Mouse (Mus musculus) MEL (cell line): ENCODE results near the gene Ecel1.

Source experiments
- BHLHE40 ChIP-seq: IDR thresholded peaks from 2 replicates; pipeline ENCODE4 v1.6.1; 2012; ENCODE audit warnings: low read depth, mild to moderate bottlenecking, inconsistent platforms, low read length, improper control_type of control experiment, borderline replicate concordance
- CHD1 ChIP-seq: IDR thresholded peaks from 2 replicates; pipeline ENCODE4 v1.6.1; 2012; ENCODE audit warnings: low read depth, mild to moderate bottlenecking, inconsistent platforms, low read length, improper control_type of control experiment
- CTCF ChIP-seq, 3 experiments: IDR thresholded peaks in 2 of 3; conservative IDR thresholded peaks in 1 of 3; 2 replicates each; pipeline ENCODE4 v1.5.1; 2011 to 2012; ENCODE audit warnings: low read length in 3 of 3, low read depth in 2 of 3, mild to moderate bottlenecking in 2 of 3, improper control_type of control experiment in 1 of 3, inconsistent platforms in 1 of 3, mixed read lengths in 1 of 3, moderate library complexity in 1 of 3; ENCODE audit not compliant: control insufficient read depth in 1 of 3, insufficient read depth in 1 of 3, poor library complexity in 1 of 3, severe bottlenecking in 1 of 3
- EP300 ChIP-seq, 2 experiments: IDR thresholded peaks; 2 replicates each; pipeline ENCODE4 v1.6.1; 2011; ENCODE audit warnings: improper control_type of control experiment in 2 of 2, low read length in 2 of 2, low read depth in 1 of 2, mild to moderate bottlenecking in 1 of 2
- ETS1 ChIP-seq: IDR thresholded peaks from 2 replicates; pipeline ENCODE4 v1.6.1; 2012; ENCODE audit warnings: low read depth, mild to moderate bottlenecking, inconsistent platforms, low read length, improper control_type of control experiment, moderate library complexity
- GABPA ChIP-seq: IDR thresholded peaks from 2 replicates; pipeline ENCODE4 v1.6.1; 2012; ENCODE audit warnings: low read depth, mild to moderate bottlenecking, inconsistent platforms, low read length, improper control_type of control experiment, moderate library complexity
- MAX ChIP-seq: IDR thresholded peaks from 2 replicates; pipeline ENCODE4 v1.6.1; 2011; ENCODE audit warnings: low read length, improper control_type of control experiment
- MAZ ChIP-seq: IDR thresholded peaks from 2 replicates; pipeline ENCODE4 v1.6.1; 2012; ENCODE audit warnings: low read depth, mild to moderate bottlenecking, inconsistent platforms, low read length, improper control_type of control experiment
- MXI1 ChIP-seq: IDR thresholded peaks from 2 replicates; pipeline ENCODE4 v1.6.1; 2011; ENCODE audit warnings: mild to moderate bottlenecking, low read depth, low read length, improper control_type of control experiment
- POLR2A ChIP-seq, 2 experiments: IDR thresholded peaks; 2 replicates each; pipeline ENCODE4 v1.6.1; 2011 to 2012; ENCODE audit warnings: low read length in 2 of 2, mild to moderate bottlenecking in 2 of 2, control low read depth in 1 of 2, improper control_type of control experiment in 1 of 2, low read depth in 1 of 2, moderate library complexity in 1 of 2; ENCODE audit not compliant: control insufficient read depth in 1 of 2, insufficient read depth in 1 of 2, poor library complexity in 1 of 2
- RAD21 ChIP-seq: IDR thresholded peaks from 2 replicates; pipeline ENCODE4 v1.6.1; 2011; ENCODE audit warnings: mild to moderate bottlenecking, low read depth, low read length, improper control_type of control experiment
- SMC3 ChIP-seq: IDR thresholded peaks from 2 replicates; pipeline ENCODE4 v1.6.1; 2011; ENCODE audit warnings: low read depth, low read length, improper control_type of control experiment
- UBTF ChIP-seq: IDR thresholded peaks from 2 replicates; pipeline ENCODE4 v1.6.1; 2012; ENCODE audit warnings: low read depth, mild to moderate bottlenecking, inconsistent platforms, low read length, improper control_type of control experiment, moderate library complexity, borderline replicate concordance; ENCODE audit not compliant: insufficient read depth
- ZC3H11A ChIP-seq: IDR thresholded peaks from 2 replicates; pipeline ENCODE4 v1.6.1; 2012; ENCODE audit warnings: low read depth, mild to moderate bottlenecking, inconsistent platforms, low read length, improper control_type of control experiment

DNA sequence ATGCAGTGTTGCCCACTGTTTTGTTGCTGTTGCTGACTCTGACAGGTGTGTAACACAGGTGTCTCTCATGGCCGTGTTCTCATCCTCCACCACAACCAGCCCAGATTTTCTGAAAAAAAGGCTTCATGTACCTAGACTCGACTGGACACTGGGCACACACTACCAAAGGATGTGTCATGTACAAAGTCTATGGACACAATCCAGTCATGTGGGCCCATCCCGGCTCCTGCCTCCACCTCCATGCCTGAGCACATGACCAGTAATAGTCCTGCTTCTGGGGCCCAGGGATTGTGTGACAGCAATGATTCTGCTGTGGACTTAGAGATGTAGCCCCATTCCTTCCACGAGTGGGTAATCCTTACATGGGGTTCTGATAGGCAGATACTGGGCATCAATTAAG is 47.8 kb downstream of the Ecel1 start:
- TF ChIP-seq CTCF (IDR thresholded peaks at IDR 0.05 in 2 of 3, conservative IDR thresholded peaks at IDR 0.05 in 1 of 3; ENCODE audit: control insufficient read depth in 1 of 3, insufficient read depth in 1 of 3, low read depth in 2 of 3, low read length in 3 of 3, poor library complexity in 1 of 3, severe bottlenecking in 1 of 3) (no peak), EP300 (IDR thresholded peaks at IDR 0.05; ENCODE audit: low read depth in 1 of 2, low read length in 2 of 2) (no peak), MXI1 (no peak), MAX (no peak), POLR2A (IDR thresholded peaks at IDR 0.05; ENCODE audit: control insufficient read depth in 1 of 2, insufficient read depth in 1 of 2, low read depth in 1 of 2, low read length in 2 of 2, poor library complexity in 1 of 2) (no peak), MAZ (no peak), RAD21 (no peak), UBTF (no peak), CHD1 (no peak), GABPA (no peak), SMC3 (no peak), BHLHE40 (no peak), ETS1 (no peak), ZC3H11A (no peak)
